Mouse (Mus musculus): ENCODE data around the gene Dennd4a.

Dennd4a gene

DNA sequence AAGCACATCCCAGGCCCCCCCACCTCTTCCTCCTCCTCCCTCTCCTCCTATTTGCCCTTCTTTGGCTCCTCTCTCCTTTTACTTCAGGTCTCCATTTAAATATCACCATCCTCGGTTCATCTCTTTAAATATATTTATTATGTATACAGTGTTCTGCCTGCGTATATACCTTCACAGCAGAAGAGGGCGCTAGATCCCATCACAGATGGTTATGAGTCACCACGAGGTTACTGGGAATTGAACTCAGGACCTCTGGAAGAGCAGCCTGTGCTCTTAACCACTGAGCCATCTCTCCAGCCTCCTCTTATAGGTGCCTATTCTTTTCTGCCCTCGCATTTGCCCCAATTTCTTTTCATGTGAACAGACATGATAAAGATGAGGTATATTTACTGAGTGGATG is 126.4 kb downstream of the Dennd4a start:
- Histone ChIP-seq H3K27me3 (ENCODE audit: control insufficient read depth, insufficient read depth, low read length, poor library complexity, severe bottlenecking) (no peaks in the 10 kb centered on the region), H3K36me3 (ENCODE audit: control insufficient read depth, insufficient read depth, low read length, poor library complexity, severe bottlenecking) (no peaks in the 10 kb centered on the region)
- DNase-seq (ENCODE audit: low read depth, low spot score): no peak

DNA sequence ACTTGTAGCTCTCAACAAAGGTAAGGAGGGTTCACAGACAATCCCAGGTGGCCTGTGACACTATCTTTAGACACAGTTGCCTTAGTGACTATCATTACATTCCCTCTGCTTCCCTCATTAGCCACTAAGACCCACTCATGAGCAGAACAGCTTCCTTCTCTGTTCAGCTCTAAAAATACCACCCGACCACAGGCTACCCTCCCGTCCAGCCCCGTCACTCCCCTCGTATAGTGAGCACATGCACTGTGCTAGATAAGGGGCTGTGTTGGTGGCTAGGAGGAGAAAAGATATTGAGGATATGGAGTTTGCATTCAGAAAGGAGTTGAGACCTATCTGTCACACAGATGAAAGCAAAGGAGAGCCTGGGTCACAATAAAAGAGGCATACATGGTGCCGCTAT is 127.4 kb downstream of the Dennd4a start:
- no peaks in the 10 kb centered on the region for H3K27me3 ChIP-seq (ENCODE audit: control insufficient read depth, insufficient read depth, low read length, poor library complexity, severe bottlenecking)
- no peak for DNase-seq (ENCODE audit: low read depth, low spot score)
- H3K36me3 ChIP-seq (ENCODE audit: control insufficient read depth, insufficient read depth, low read length, poor library complexity, severe bottlenecking): no peaks in the 10 kb centered on the region

DNA sequence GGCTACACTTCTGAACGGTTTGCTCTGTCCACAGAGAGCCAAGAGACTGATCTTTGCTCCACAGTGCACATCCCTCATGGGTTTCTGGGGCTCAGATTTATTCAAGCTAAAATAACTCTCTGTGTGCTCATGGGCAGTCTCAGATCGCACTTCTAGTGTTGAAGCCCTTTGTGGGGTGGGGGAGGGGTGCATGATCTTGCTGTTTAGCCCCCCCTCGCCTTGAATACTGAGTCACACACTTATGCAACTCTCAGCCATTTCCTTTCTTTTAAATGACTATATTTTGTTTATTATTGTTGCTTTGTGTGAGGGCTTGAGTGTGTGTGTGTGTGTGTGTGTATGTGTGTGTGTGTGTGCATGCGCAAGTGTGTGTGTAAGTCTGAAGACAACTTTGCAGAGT is 128.1 kb downstream of the Dennd4a start:
- DNase-seq (ENCODE audit: low read depth, low spot score): no peak
- H3K27me3 ChIP-seq (ENCODE audit: control insufficient read depth, insufficient read depth, low read length, poor library complexity, severe bottlenecking): no peaks in the 10 kb centered on the region
- H3K36me3 ChIP-seq (ENCODE audit: control insufficient read depth, insufficient read depth, low read length, poor library complexity, severe bottlenecking): no peaks in the 10 kb centered on the region

DNA sequence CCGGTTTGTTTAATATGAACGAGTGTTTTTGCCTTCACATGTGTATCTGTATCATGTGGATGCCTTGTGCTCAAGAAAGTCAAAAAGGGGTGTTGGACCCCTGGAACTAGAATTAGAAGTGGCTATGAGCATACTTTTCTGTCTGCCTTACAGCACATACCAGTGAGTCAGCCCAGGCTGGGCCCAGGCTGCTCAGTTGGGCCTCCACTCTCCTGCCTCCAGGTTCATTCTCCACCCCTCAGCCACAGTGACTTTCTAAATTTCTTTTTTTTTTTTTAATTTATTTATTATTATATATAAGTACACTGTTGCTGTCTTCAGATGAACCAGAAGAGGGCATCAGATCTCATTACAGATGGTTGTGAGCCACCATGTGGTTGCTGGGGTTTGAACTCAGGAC is 128.7 kb downstream of the Dennd4a start:
- Histone ChIP-seq H3K36me3 (ENCODE audit: control insufficient read depth, insufficient read depth, low read length, poor library complexity, severe bottlenecking) (no peaks in the 10 kb centered on the region), H3K27me3 (ENCODE audit: control insufficient read depth, insufficient read depth, low read length, poor library complexity, severe bottlenecking) (no peaks in the 10 kb centered on the region)
- DNase-seq (ENCODE audit: low read depth, low spot score): no peak

DNA sequence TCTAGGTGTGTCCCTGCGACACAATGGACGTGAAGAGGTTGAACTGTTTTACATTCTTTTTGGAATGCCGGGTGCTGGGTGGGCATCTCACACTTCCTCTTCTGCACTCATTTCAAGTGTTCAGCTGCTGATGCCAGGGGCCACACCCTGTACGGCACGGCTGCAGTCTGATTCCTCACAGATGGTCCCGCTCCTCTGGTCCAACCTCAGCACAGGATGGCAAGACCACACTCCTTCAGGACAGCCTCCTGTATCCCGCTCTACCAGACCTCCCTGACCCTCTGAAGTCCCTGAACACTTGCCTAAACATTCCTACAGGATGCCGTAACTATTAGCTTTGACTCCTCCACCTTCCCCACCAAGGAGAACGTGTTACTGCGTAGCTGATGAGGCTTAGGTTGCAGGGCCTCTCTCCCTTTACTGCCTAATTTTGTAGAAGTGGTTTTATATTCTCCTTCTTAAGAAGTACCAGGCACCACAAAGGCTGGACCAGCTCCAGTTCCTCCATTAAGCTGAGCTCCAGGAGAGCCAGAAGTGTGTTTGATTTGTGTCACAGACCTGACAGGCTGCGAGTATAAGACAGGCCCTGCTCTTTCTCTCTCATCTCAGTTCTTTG is 129.7 kb downstream of the Dennd4a start:
- Histone ChIP-seq H3K27me3 (ENCODE audit: control insufficient read depth, insufficient read depth, low read length, poor library complexity, severe bottlenecking) (no peaks in the 10 kb centered on the region), H3K36me3 (ENCODE audit: control insufficient read depth, insufficient read depth, low read length, poor library complexity, severe bottlenecking) (no peaks in the 10 kb centered on the region)
- no peak for DNase-seq (ENCODE audit: low read depth, low spot score)

DNA sequence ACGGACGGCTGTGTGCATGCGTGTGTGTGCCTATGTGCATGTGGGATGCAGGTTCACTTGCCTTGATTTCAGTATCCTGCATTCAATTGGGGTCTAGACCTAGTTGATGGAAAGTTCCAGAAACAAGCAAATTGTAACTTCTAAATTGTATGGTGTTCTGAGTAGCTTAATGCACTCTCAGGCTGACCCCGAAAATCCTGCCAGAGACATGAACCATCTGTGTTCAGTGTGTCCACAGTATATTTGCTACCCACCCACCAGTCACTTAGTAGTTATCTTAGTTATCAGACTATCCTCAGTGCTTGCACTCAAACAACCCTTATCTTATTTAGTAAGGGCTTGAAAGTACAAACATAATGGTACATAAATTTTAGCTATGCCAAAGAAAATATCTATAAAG is 130.5 kb downstream of the Dennd4a start:
- Histone ChIP-seq H3K36me3 (ENCODE audit: control insufficient read depth, insufficient read depth, low read length, poor library complexity, severe bottlenecking) (no peaks in the 10 kb centered on the region), H3K27me3 (ENCODE audit: control insufficient read depth, insufficient read depth, low read length, poor library complexity, severe bottlenecking) (no peaks in the 10 kb centered on the region)
- DNase-seq (ENCODE audit: low read depth, low spot score): no peak

DNA sequence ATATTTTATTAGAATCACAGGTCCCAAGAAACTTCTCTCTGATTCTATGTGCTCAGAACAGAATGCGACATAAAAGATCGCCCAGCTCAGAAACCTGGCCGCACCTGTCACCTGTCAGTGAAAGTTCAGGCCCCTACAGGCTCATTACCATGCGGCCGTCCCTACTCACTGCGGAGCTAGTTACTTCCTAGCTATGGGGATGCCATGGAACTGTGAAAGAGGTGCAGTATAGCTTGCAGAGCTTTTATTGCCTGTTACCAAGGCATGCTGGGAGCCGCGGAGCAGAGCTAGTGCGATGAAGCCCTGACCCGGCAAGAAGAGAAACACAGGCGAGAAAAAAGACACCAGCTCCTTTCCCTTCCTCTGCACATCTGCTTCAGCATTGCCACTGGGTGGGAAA is 132.9 kb downstream of the Dennd4a start:
- DNase-seq (ENCODE audit: low read depth, low spot score): no peak
- Histone ChIP-seq H3K27me3 (ENCODE audit: control insufficient read depth, insufficient read depth, low read length, poor library complexity, severe bottlenecking) (no peaks in the 10 kb centered on the region), H3K36me3 (ENCODE audit: control insufficient read depth, insufficient read depth, low read length, poor library complexity, severe bottlenecking) (no peaks in the 10 kb centered on the region)

DNA sequence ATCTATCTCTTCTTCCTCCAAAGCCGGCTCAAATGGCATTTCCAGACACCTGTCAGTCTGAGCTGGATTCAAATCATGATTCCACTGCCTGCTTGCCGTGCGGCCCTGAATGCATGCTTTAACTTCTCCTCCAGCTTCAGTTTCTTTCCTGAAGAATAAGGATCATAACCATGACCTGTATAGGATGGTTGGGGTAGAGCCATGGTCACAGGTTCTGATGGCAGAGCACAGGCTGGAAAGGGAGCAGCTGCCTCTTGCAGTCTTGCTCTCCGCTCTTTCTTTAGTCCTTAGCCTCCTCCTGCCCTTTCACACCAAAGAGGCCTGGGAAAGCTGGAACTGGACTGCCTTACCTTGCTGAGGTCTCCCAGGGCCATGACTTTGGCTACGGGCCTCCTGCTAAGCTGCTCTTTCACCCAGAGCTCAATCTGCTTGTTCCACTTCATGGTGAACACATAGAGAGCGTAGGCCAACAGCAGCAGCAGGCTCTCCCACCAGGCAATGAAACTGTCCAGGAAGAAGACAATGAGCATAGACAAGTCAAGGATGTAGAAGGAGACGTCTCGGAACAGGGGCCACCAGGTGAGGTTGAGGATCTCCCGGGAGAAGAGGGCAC is 136.4 kb downstream of the Dennd4a start:
- no peak for DNase-seq (ENCODE audit: low read depth, low spot score)
- Histone ChIP-seq H3K27me3 (ENCODE audit: control insufficient read depth, insufficient read depth, low read length, poor library complexity, severe bottlenecking) (no peaks in the 10 kb centered on the region; the same call in 1 of the 2 replicates), H3K36me3 (ENCODE audit: control insufficient read depth, insufficient read depth, low read length, poor library complexity, severe bottlenecking) (no peaks in the 10 kb centered on the region)

DNA sequence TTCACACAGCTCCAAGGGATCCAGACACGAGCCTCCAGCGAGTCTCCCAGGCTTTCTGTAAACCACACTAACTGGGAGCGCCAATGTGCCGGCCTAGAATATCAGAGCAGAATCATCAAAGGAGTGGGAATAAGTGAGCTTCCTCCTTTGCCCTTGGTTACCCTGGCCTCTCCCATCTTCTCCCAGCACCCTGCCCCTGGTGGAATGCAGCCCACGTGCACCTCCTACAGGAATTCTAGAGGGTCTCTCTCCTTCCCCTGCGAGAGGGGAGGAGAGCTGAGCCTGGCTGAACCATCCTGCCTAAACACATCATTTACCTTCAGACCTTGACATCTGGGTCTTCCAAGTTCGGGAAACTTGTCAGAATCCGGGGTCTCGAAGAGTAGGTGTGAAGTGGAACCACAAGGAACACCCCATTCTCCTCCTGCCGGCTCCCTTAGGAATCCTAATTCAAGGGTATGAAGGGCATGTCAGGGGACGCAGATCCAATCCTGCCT is 140.1 kb downstream of the Dennd4a start, which contains the start of gene Slc24a1:
Gene Slc24a1, minus strand, starts transcription at position 447 of the 497 bp plus-strand sequence.
- DNase-seq (ENCODE audit: low read depth, low spot score): no peak
- Histone ChIP-seq H3K27me3 (ENCODE audit: control insufficient read depth, insufficient read depth, low read length, poor library complexity, severe bottlenecking) (no peaks in the 10 kb centered on the region; the same call in 1 of the 2 replicates), H3K36me3 (ENCODE audit: control insufficient read depth, insufficient read depth, low read length, poor library complexity, severe bottlenecking) (no peaks in the 10 kb centered on the region)

DNA sequence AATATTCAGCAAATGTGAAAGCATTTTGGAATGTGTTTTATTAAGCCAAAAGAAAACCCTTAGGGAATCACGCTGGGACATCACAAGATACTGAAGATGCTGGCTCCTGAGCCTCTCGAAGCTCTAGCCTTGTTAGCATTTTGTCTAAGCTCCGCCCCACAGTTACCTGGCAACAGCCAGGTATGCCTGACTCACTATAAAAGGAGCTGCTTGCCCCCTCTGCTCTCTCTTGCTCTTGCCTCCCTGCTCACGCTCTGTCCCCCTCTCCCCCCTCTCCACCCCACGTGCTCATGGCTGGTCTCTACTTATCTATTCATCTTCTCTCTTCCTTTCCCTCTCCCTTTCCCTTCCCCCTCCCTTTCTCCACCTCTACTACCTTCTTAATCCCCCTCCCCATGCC is 140.9 kb downstream of the Dennd4a start:
- H3K27me3 ChIP-seq (ENCODE audit: control insufficient read depth, insufficient read depth, low read length, poor library complexity, severe bottlenecking): no peaks in the 10 kb centered on the region; the same call in 1 of the 2 replicates
- DNase-seq (ENCODE audit: low read depth, low spot score): no peak
- no peaks in the 10 kb centered on the region for H3K36me3 ChIP-seq (ENCODE audit: control insufficient read depth, insufficient read depth, low read length, poor library complexity, severe bottlenecking)

DNA sequence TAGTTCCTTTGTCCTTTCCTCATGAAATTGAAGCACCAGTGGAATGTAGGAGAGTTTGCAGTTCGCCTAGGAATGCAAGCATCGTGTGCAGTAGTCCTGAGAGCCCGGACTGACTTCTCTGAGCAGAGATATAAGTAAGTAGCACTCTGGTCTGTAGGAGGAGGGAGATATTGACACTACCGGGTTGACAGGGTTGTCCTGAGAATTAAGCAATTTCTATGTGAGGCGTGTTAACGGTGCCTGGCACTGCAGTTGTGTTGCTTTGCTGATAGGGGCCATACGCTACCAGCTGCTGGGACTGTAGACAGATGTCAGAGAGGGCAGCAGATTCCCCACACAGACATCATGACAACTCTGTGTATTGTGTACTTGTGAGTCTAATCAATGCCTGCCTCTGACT is 142.1 kb downstream of the Dennd4a start:
- DNase-seq (ENCODE audit: low read depth, low spot score): no peak
- H3K36me3 ChIP-seq (ENCODE audit: control insufficient read depth, insufficient read depth, low read length, poor library complexity, severe bottlenecking): no peaks in the 10 kb centered on the region
- H3K27me3 ChIP-seq (ENCODE audit: control insufficient read depth, insufficient read depth, low read length, poor library complexity, severe bottlenecking): no peaks in the 10 kb centered on the region; the same call in 1 of the 2 replicates

DNA sequence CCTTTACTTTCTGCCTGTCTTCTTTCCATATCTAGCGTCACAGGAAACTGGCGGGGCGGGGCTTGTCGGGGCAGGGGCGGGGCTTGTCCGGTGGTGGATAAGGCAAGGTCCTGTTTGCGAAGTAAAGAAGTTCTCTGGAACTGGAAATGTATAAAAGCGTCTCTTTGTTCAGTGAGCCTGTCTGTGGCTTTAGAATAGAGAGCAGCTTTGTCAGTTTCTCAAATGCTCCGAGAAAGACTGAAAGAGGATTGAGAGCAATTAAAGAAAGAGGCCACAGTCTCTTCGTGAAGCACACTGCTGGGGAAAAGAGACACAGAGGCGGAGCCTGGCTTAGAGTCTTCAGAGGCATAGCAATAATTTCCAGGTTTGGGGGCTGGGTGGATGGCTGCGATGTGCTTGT is 145.2 kb downstream of the Dennd4a start:
- no peaks in the 10 kb centered on the region for H3K27me3 ChIP-seq (ENCODE audit: control insufficient read depth, insufficient read depth, low read length, poor library complexity, severe bottlenecking)
- peak; percentile 33 for DNase-seq (ENCODE audit: low read depth, low spot score)
- H3K36me3 ChIP-seq (ENCODE audit: control insufficient read depth, insufficient read depth, low read length, poor library complexity, severe bottlenecking): no peaks in the 10 kb centered on the region

DNA sequence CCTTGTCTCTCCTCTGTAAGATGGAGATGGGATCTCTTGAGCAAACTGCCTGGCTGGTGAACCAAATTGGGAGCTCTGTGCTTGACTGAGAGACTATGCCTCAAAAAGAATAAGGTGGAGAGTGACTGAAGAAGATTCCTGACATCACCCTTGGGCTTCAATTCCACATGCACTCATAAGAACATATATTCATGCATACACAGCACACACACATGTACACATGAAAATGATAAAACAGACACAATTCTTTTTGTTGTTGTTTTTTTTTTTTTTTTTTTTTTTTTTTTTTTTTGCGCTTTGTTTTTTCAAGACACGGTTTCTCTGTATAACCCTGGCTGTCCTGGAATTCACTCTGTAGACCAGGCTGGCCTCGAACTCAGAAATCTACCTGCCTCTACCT is 146.1 kb downstream of the Dennd4a start:
- Histone ChIP-seq H3K27me3 (ENCODE audit: control insufficient read depth, insufficient read depth, low read length, poor library complexity, severe bottlenecking) (no peaks in the 10 kb centered on the region), H3K36me3 (ENCODE audit: control insufficient read depth, insufficient read depth, low read length, poor library complexity, severe bottlenecking) (no peaks in the 10 kb centered on the region)
- no peak for DNase-seq (ENCODE audit: low read depth, low spot score)

DNA sequence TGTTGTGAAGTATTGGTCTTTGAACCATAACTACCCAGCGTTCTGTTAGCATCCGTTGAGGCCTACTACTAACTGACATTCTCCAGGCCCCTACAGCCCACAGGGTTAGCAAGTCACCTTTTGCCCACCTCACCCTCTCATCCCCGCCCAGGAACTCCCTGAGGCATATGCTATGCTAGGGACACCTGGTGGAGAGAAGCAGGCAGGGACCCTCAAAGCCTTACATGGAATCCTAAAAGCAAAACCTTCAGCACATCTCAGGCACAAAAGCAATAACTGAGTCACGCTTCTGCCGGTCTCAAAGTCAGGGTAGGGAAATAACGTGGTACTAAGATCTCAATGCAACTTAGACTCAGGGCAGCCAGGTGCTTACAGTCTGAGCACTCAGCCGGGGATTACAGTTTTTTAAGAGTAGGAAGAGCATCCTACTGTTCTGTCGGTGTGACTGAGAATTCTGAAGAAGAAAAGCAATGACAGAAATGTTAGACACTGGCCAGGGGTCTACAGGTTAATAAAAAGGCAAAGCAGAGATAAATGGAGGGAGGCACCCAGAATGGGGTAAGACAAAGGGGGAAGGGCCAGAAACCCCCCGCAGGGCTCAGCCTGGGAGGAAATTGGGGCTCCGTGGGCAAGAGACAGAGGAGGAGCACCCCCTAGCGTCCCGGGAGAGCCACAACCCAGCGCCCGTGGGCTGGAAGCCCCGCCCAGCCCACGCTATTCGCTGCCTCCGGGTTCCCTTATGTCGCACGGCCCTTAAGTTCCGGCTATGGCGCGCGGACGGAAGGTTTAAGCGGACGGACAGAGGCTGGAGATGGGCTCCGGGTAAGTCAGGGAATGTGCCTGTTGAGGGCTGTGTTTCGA is 149.2 kb downstream of the Dennd4a start, which contains the start of gene Ints14:
Gene Ints14, plus strand, starts transcription at position 789 of the 861 bp plus-strand sequence.
- Histone ChIP-seq H3K36me3 (ENCODE audit: control insufficient read depth, insufficient read depth, low read length, poor library complexity, severe bottlenecking) (no peaks in the 10 kb centered on the region; the same call in 1 of the 2 replicates), H3K27me3 (ENCODE audit: control insufficient read depth, insufficient read depth, low read length, poor library complexity, severe bottlenecking) (no peaks in the 10 kb centered on the region)
- peak; percentile 96 for DNase-seq (ENCODE audit: low read depth, low spot score)

DNA sequence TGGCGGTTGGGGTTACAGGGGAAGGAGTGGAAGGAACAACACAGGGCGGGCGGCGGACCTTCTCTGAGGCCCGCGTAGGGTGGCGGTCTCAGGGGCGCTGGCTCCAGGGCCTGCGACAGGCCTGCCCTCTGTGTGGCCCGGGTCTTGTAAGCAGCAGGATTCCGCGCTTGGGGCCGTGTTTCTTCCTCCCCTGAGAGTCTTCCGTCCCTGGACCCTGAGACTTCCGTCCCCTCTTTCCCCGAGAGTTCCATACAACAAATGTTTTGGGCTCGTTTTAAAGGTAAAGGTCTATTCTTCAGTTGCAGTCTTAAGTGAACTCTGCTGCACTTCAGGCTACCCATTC is 149.8 kb downstream of the Dennd4a start:
- no peaks in the 10 kb centered on the region; the same call in 1 of the 2 replicates for H3K36me3 ChIP-seq (ENCODE audit: control insufficient read depth, insufficient read depth, low read length, poor library complexity, severe bottlenecking)
- DNase-seq (ENCODE audit: low read depth, low spot score): no peak
- H3K27me3 ChIP-seq (ENCODE audit: control insufficient read depth, insufficient read depth, low read length, poor library complexity, severe bottlenecking): no peaks in the 10 kb centered on the region

Measured in splenic B cell, adult 2 months (primary cell).